Mouse (Mus musculus) embryonic facial prominence, embryonic 10.5 days (tissue): Measurements from ENCODE around the gene Pam16. TPM values are rescaled to one million over a fixed set of nuclear protein-coding genes. Genes with fewer than 3 reads are reported as not detected.

ENCODE experiments used
- DNase-seq: peaks from one replicate; pipeline ENCODE4 v3.0.0-alpha.2; 2017; ENCODE audit warnings: low spot score
- H3K27ac ChIP-seq: fragments of 300-500 bp; sonication (generic); replicated peaks from 2 replicates; pipeline ENCODE4 v1.5.1; 2016; ENCODE audit warnings: mild to moderate bottlenecking
- H3K27me3 ChIP-seq: fragments of 300-500 bp; sonication (generic); replicated peaks from 2 replicates; pipeline ENCODE4 v1.6.1; 2016; ENCODE audit warnings: low read depth, mild to moderate bottlenecking; ENCODE audit not compliant: poor library complexity, severe bottlenecking
- H3K36me3 ChIP-seq: fragments of 300-500 bp; sonication (generic); replicated peaks from 2 replicates; pipeline ENCODE4 v1.6.1; 2016; ENCODE audit warnings: mild to moderate bottlenecking, moderate library complexity
- H3K4me1 ChIP-seq: fragments of 300-500 bp; sonication (generic); 2 replicates; pipeline ENCODE4 v1.6.1; 2016
- H3K4me3 ChIP-seq: fragments of 300-500 bp; sonication (generic); 2 replicates; pipeline ENCODE4 v1.5.1; 2016; ENCODE audit warnings: mild to moderate bottlenecking, moderate library complexity
- H3K9me3 ChIP-seq: fragments of 300-500 bp; sonication (generic); 2 replicates; pipeline ENCODE4 v1.6.1; 2016; ENCODE audit warnings: mild to moderate bottlenecking
- WGBS: fragments of 180-500 bp; shearing (Covaris S2); methylation state at CpG from one replicate; pipeline ENCODE4 v1.1.7; 2016; 5-methylcytosine and 5-hydroxymethylcytosine counted together
- polyA plus RNA-seq: library from polyadenylated mRNA; unstranded; fragments of >200 nt; fragmentation: Nextera tagmentation; extraction: Ambion mirVana; gene quantifications from 2 replicates; pipeline ENCODE4 v1.2.1, GENCODE M21; 2016

Pam16 gene
- polyA plus RNA-seq, 1 experiment from 2014 or later: 92.6 TPM

- no peak for DNase-seq
- Histone ChIP-seq H3K36me3 (peaks cover 24% of the 10 kb centered on the region), H3K4me3 (no peak overlapping the region), H3K4me1 (peaks cover 30% of the 10 kb centered on the region), H3K27ac (no peak overlapping the region), H3K27me3 (no peaks in the 10 kb centered on the region), H3K9me3 (no peaks in the 10 kb centered on the region)
- WGBS: 84% methylated on average over 6 of the region's 6 CpGs
Measured at GRCm38 (mm10) chr16:4627105-4627504, 2.3 kb upstream of the Pam16 start.

- Histone ChIP-seq H3K4me3 (peak overlapping the region; percentile 72), H3K27me3 (no peaks in the 10 kb centered on the region), H3K9me3 (no peaks in the 10 kb centered on the region), H3K36me3 (peaks cover 27% of the 10 kb centered on the region), H3K4me1 (peaks cover 26% of the 10 kb centered on the region), H3K27ac (peak overlapping the region; percentile 91)
- 21% methylated on average over 9 of the region's 9 CpGs for WGBS
- DNase-seq: no peak
Measured at GRCm38 (mm10) chr16:4624074-4624473, 714 bp downstream of the Pam16 start.

- H3K9me3 ChIP-seq: no peaks in the 10 kb centered on the region; the same call in 1 of the 2 replicates
- no peak overlapping the region for H3K27ac ChIP-seq
- H3K4me3 ChIP-seq: no peak overlapping the region
- no peaks in the 10 kb centered on the region for H3K4me1 ChIP-seq
- WGBS: 88% methylated on average over 4 of the region's 4 CpGs
- DNase-seq: no peak
- no peaks in the 10 kb centered on the region for H3K27me3 ChIP-seq
- peaks cover 82% of the 10 kb centered on the region for H3K36me3 ChIP-seq
Measured at GRCm38 (mm10) chr16:4616829-4617228, 8.0 kb downstream of the Pam16 start.

- no peak for DNase-seq
- Histone ChIP-seq H3K27ac (no peak overlapping the region), H3K36me3 (peaks cover 96% of the 10 kb centered on the region), H3K4me1 (no peaks in the 10 kb centered on the region), H3K9me3 (no peaks in the 10 kb centered on the region; the same call in 1 of the 2 replicates), H3K4me3 (no peak overlapping the region), H3K27me3 (no peaks in the 10 kb centered on the region)
- 95% methylated on average over 1 of the region's 1 CpGs for WGBS
Measured at GRCm38 (mm10) chr16:4615297-4615696, 9.5 kb downstream of the Pam16 start.

GRCm38 (mm10) chr16:4614639-4615038, 10.1 kb downstream of the Pam16 start:
- peaks cover 97% of the 10 kb centered on the region for H3K36me3 ChIP-seq

GRCm38 (mm10) chr16:4613736-4614135, 11.1 kb downstream of the Pam16 start:
- Histone ChIP-seq H3K36me3 (peaks cover 98% of the 10 kb centered on the region), H3K27me3 (no peaks in the 10 kb centered on the region), H3K9me3 (no peaks in the 10 kb centered on the region; the same call in 1 of the 2 replicates), H3K4me3 (no peak overlapping the region), H3K4me1 (0 out of 2 replicates have a peak, but pooled peaks cover under 1% of the 10 kb centered on the region), H3K27ac (no peak overlapping the region; the same call in 1 of the 2 replicates)
- WGBS: 93% methylated on average over 9 of the region's 9 CpGs
- DNase-seq: no peak

More at GRCm38 (mm10) chr16:4614639-4615038, 10.1 kb downstream of the Pam16 start:
- Histone ChIP-seq H3K9me3 (no peaks in the 10 kb centered on the region; the same call in 1 of the 2 replicates), H3K27me3 (no peaks in the 10 kb centered on the region), H3K4me3 (no peak overlapping the region), H3K4me1 (no peaks in the 10 kb centered on the region), H3K27ac (no peak overlapping the region)
- WGBS: 92% methylated on average over 3 of the region's 3 CpGs
- no peak for DNase-seq

GRCm38 (mm10) chr16:4611676-4612075, 13.1 kb downstream of the Pam16 start:
- Histone ChIP-seq H3K36me3 (peaks cover 83% of the 10 kb centered on the region), H3K9me3 (no peaks in the 10 kb centered on the region), H3K27ac (no peak overlapping the region), H3K27me3 (no peaks in the 10 kb centered on the region), H3K4me1 (peaks cover 21% of the 10 kb centered on the region), H3K4me3 (no peak overlapping the region)
- no peak for DNase-seq
- 92% methylated on average over 7 of the region's 7 CpGs for WGBS

- H3K36me3 ChIP-seq: peaks cover 78% of the 10 kb centered on the region
- no peak overlapping the region for H3K27ac ChIP-seq
- H3K4me3 ChIP-seq: no peak overlapping the region
- no peaks in the 10 kb centered on the region for H3K27me3 ChIP-seq
- no peak for DNase-seq
- 95% methylated on average over 5 of the region's 5 CpGs for WGBS
- H3K9me3 ChIP-seq: no peaks in the 10 kb centered on the region
- H3K4me1 ChIP-seq: peaks cover 26% of the 10 kb centered on the region
Measured at GRCm38 (mm10) chr16:4611193-4611592, 13.6 kb downstream of the Pam16 start.

- 88% methylated on average over 19 of the region's 19 CpGs for WGBS
- Histone ChIP-seq H3K4me1 (peaks cover 52% of the 10 kb centered on the region), H3K36me3 (peaks cover 52% of the 10 kb centered on the region)
Measured at GRCm38 (mm10) chr16:4608532-4609059, 16.2 kb downstream of the Pam16 start.

GRCm38 (mm10) chr16:4607818-4608531, 16.8 kb downstream of the Pam16 start:
- Histone ChIP-seq H3K27me3 (no peaks in the 10 kb centered on the region), H3K36me3 (peaks cover 46% of the 10 kb centered on the region), H3K4me3 (no peak overlapping the region), H3K9me3 (no peaks in the 10 kb centered on the region), H3K4me1 (peaks cover 58% of the 10 kb centered on the region), H3K27ac (0 out of 2 replicates have a peak overlapping the region, but pooled peaks have one; percentile 80)
- WGBS: 48% methylated on average over 9 of the region's 9 CpGs
- peak; percentile 89 for DNase-seq

More at GRCm38 (mm10) chr16:4608532-4609059, 16.2 kb downstream of the Pam16 start:
- Histone ChIP-seq H3K4me3 (no peak overlapping the region), H3K27me3 (no peaks in the 10 kb centered on the region), H3K9me3 (no peaks in the 10 kb centered on the region), H3K27ac (no peak overlapping the region)
- no peak for DNase-seq

GRCm38 (mm10) chr16:4606431-4607084, 18.2 kb downstream of the Pam16 start:
- WGBS: 30% methylated on average over 5 of the region's 5 CpGs
- Histone ChIP-seq H3K4me3 (peak overlapping the region; percentile 34; the same call in 1 of the 2 replicates), H3K4me1 (peaks cover 73% of the 10 kb centered on the region), H3K9me3 (no peaks in the 10 kb centered on the region), H3K27me3 (no peaks in the 10 kb centered on the region), H3K36me3 (peaks cover 33% of the 10 kb centered on the region), H3K27ac (peak overlapping the region; percentile 80)
- DNase-seq: no peak

- WGBS: 33% methylated on average over 13 of the region's 13 CpGs
- Histone ChIP-seq H3K27ac (peak overlapping the region; percentile 80), H3K36me3 (peaks cover 27% of the 10 kb centered on the region), H3K4me1 (peaks cover 82% of the 10 kb centered on the region), H3K4me3 (peak overlapping the region; percentile 34), H3K27me3 (no peaks in the 10 kb centered on the region), H3K9me3 (no peaks in the 10 kb centered on the region)
- DNase-seq: peak; percentile 63
Measured at GRCm38 (mm10) chr16:4605514-4606131, 19.2 kb downstream of the Pam16 start.
